Mouse (Mus musculus) spleen, adult 2 months (tissue): ENCODE data around the gene Kirrel3. TPM values are rescaled to one million over a fixed set of nuclear protein-coding genes. Genes with fewer than 3 reads are reported as not detected.

ENCODE experiments used
- DNase-seq, 2 experiments: peaks; one replicate each; pipeline versions ENCODE4 v3.0.0 to v3.0.0-alpha.2; 2012 to 2021; ENCODE audit warnings: low spot score in 2 of 2, low read depth in 1 of 2
- H3K27ac ChIP-seq: fragments of 200-500 bp; 2 replicates; pipeline ENCODE4 v1.5.1; 2012; ENCODE audit warnings: low read length, inconsistent platforms; ENCODE audit not compliant: insufficient read depth
- H3K27me3 ChIP-seq: fragments of 200-500 bp; 2 replicates; pipeline ENCODE4 v1.6.1; 2012; ENCODE audit warnings: mild to moderate bottlenecking, moderate library complexity, low read length, inconsistent platforms; ENCODE audit not compliant: control insufficient read depth, insufficient read depth
- H3K36me3 ChIP-seq: fragments of 200-500 bp; 2 replicates; pipeline ENCODE4 v1.6.1; 2012; ENCODE audit warnings: mild to moderate bottlenecking, low read length, inconsistent platforms; ENCODE audit not compliant: control insufficient read depth, insufficient read depth
- H3K4me1 ChIP-seq: fragments of 200-500 bp; 2 replicates; pipeline ENCODE4 v1.6.1; 2011; ENCODE audit warnings: inconsistent platforms; ENCODE audit not compliant: control insufficient read depth, insufficient read depth, insufficient read length
- H3K4me3 ChIP-seq: fragments of 200-500 bp; 2 replicates; pipeline ENCODE4 v1.5.1; 2011; ENCODE audit warnings: mild to moderate bottlenecking, inconsistent platforms; ENCODE audit not compliant: insufficient read depth, insufficient read length; ENCODE audit errors: extremely low read depth
- CTCF ChIP-seq: fragments of 200-500 bp; IDR thresholded peaks from 2 replicates; pipeline ENCODE4 v1.5.1; 2011; ENCODE audit warnings: mild to moderate bottlenecking, inconsistent platforms; ENCODE audit not compliant: insufficient read depth, insufficient read length, insufficient replicate concordance; ENCODE audit errors: extremely low read depth
- POLR2A ChIP-seq: fragments of 200-500 bp; IDR thresholded peaks from 2 replicates; pipeline ENCODE4 v1.6.1; 2011; ENCODE audit warnings: low read depth, low read length, inconsistent platforms
- WGBS: fragments of 180-500 bp; shearing (Covaris S2); methylation state at CpG from one replicate; pipeline ENCODE4 v1.1.7; 2018; 5-methylcytosine and 5-hydroxymethylcytosine counted together
- polyA plus RNA-seq: library from polyadenylated mRNA; depleted of rRNA; stranded (reverse); fragments of >200 nt; gene quantifications from 2 replicates; pipeline ENCODE4 v1.2.3, GENCODE M21; 2012

The Kirrel3 gene
- polyA plus RNA-seq, 1 experiment = 0.23 TPM

DNA sequence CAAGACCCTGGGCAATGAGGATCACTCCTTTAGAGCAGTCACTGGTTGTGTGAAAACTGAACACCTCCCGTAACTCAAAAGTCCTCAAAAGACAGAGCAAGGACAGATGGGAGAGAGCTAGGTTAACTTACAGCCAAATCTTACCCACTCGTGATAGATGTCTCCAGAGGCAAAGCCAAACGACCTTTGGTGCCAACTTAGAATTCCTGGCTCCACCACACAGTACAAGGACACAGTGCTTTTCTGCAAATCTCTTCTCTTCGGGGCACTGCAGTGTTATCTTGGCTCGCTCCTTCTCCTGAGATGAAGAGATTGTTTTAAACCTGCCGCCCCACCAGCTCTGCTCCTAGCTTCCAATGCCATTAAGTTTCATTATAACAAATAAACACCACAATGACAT lies 437.0 kb downstream of the Kirrel3 start:
- H3K27ac ChIP-seq = no peak overlapping the region
- WGBS = 81% methylated on average over 6 of the region's 6 CpGs
- no peak for DNase-seq

DNA sequence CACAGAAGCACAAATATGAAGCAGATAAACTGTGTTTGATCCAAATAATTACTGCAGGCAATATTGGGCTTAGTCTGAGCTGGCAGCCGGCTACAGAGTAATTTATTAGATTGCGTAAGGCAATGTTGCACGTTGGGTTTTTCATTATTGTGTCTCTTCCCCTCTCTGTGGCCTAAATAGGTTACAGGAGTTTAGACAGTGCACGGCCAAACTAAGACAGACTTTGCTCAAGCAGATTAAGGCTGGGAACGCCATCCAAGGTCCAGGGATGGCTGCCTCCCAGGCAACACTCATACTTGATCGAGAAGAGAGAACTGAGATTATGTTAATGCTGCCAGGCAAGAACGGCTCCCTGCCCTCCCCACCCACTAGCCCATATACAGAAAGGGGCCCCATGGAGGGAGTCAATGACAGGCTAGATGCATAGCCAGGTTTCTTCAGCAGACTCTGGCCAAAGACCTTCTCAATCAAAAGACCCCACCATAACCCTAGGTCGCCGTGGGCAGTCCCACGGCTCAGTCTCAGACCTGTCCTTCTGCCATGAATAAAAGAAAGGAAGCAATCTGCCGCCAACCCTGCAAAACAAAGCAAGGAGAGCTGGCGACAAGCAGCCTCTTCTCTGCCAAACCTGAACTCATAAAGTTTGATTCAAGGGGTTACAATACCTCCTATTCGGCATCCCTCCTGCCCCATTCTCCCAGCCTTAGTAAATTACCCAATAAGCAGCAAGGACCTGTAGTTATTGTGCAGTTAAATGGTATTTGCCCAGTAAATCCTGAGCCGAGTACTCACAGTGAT lies 437.6 kb downstream of the Kirrel3 start:
- Histone ChIP-seq H3K4me1 (no peaks in the 10 kb centered on the region), H3K4me3 (no peak overlapping the region), H3K27me3 (no peaks in the 10 kb centered on the region), H3K27ac (no peak overlapping the region), H3K36me3 (no peaks in the 10 kb centered on the region)
- DNase-seq = no peak
- 84% methylated on average over 14 of the region's 14 CpGs for WGBS
- TF ChIP-seq POLR2A = no peak
- no peak for TF ChIP-seq CTCF

More for the DNA sequence above, 437.0 kb downstream of the Kirrel3 start:
- Histone ChIP-seq H3K4me3 (no peak overlapping the region), H3K4me1 (no peaks in the 10 kb centered on the region), H3K27me3 (no peaks in the 10 kb centered on the region), H3K36me3 (no peaks in the 10 kb centered on the region)
- TF ChIP-seq POLR2A (no peak), CTCF (no peak)

DNA sequence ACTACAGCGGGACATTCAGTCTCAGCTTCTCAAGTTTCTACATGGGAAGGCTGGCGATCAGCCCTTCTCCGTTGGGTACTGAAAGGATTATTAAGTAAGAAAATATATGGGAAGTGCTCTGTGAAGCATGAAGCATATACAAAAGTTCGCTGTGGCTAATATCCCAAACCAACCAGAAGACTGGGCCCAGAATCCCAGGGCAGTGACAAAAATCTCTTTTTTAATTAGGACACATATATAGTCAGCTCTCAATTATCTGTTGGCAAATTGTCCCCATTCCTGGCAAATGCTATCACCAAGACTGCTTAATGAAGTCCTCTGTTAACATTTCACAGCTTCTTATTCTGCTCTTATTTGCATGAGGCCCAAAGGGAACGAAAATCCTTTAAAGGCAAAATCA lies 439.9 kb downstream of the Kirrel3 start:
- 86% methylated on average over 5 of the region's 5 CpGs for WGBS
- no peak overlapping the region for H3K4me3 ChIP-seq

DNA sequence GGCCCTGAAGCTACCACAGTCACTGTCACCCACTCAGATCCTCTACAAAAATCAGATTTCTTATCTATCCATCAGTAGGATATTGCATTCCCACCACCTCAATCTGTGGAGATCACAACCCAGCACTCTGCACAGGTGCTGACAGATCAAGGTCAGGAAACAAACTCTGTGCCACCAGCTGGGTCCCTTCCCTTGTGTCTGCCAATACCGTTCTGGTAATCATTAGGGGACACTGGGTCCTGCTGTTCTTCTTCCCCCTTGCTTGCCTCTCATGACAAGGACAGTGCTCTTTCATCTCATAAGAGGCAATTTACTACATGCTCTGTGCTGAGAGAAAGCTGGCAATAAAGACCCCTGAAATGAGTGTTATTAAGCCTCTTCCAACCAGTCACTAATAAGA lies 444.7 kb downstream of the Kirrel3 start:
- Histone ChIP-seq H3K4me1 (no peaks in the 10 kb centered on the region), H3K4me3 (no peak overlapping the region), H3K36me3 (no peaks in the 10 kb centered on the region), H3K27me3 (no peaks in the 10 kb centered on the region), H3K27ac (no peak overlapping the region)
- TF ChIP-seq CTCF (no peak), POLR2A (no peak)
- 70% methylated on average over 1 of the region's 1 CpGs for WGBS
- DNase-seq = no peak

More for the DNA sequence above, 439.9 kb downstream of the Kirrel3 start:
- Histone ChIP-seq H3K4me1 (no peaks in the 10 kb centered on the region), H3K27me3 (no peaks in the 10 kb centered on the region), H3K36me3 (no peaks in the 10 kb centered on the region), H3K27ac (no peak overlapping the region)
- DNase-seq = no peak
- TF ChIP-seq POLR2A (no peak), CTCF (no peak)

DNA sequence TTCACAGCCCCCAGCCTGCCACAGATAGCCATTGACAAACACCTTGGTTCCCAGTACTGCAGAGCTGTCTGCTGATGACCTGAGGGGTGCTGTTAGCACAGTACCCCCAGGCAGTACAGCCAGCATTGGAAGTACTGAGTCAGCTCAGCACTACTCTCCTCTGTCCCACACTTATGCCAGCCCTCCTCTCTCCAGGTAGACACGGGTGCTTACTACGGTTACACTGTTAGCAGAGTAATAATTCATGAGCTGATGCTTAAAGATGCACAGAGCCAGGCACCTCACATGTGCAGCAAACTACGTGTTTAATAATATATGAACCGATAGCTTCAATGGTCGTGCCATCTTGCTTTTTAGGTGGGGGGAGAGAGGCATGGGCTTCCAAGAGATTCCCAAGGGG lies 452.4 kb downstream of the Kirrel3 start:
- no peak for TF ChIP-seq POLR2A
- TF ChIP-seq CTCF = no peak
- Histone ChIP-seq H3K4me3 (no peak overlapping the region), H3K4me1 (no peaks in the 10 kb centered on the region), H3K36me3 (no peaks in the 10 kb centered on the region), H3K27me3 (no peaks in the 10 kb centered on the region), H3K27ac (no peak overlapping the region)
- 85% methylated on average over 5 of the region's 5 CpGs for WGBS
- no peak for DNase-seq

DNA sequence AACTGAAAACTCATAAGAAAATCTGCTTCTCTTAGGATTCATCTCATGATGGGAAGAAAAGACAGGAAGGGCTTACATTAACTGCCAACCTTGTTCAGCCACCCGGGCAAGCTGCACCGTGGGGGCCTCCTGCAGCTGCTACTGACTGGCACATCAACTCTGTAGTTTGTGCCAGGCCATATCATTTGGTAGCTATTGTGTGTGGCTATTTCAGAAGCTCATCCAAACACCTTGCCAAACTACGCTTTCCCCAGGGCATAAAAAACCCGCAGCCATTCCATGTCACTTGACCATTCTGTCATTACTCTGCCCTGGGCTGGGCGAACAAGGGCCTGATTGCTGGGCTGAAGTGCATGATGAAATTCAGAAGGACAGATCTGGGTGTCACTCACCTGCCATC lies 453.9 kb downstream of the Kirrel3 start:
- TF ChIP-seq CTCF = no peak
- TF ChIP-seq POLR2A = no peak
- WGBS = 91% methylated on average over 5 of the region's 5 CpGs
- Histone ChIP-seq H3K36me3 (no peaks in the 10 kb centered on the region), H3K27me3 (no peaks in the 10 kb centered on the region), H3K4me1 (no peaks in the 10 kb centered on the region), H3K4me3 (no peak overlapping the region), H3K27ac (no peak overlapping the region)
- no peak for DNase-seq

DNA sequence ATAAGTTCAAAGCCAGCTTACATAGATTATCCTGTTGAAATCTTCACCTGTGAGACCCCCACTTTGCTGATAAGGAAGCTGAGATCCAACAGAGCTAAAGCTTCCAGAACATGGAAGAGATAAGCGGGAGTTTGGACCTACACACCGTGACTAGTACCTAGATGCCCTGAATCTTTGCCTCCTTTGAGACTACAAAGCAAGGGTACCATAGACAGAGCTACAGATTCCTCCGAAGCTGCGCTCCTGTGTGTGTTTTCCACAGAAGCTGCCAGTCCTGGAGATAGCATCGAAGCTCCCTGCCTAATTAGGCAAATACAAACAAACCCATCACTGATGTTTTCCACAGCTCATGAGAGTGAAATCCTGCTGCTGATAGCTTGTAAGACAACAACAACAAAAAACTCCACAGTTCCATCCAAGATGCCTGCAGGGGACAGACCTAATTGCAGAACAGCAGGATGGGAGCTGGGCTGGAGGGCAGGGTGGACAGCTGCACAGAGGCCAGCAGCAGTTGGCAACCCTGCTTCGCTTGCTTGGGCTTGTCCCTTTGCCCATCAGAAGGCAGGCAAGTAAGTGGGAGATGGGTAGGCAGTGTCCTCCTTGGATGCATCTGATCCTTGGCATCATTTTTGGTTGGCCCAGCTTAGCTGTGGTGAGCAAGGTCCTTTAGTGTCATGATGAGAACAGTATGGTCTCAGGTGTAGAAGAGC lies 456.6 kb downstream of the Kirrel3 start:
- Histone ChIP-seq H3K36me3 (no peaks in the 10 kb centered on the region), H3K27me3 (no peaks in the 10 kb centered on the region), H3K4me3 (no peak overlapping the region), H3K4me1 (no peaks in the 10 kb centered on the region), H3K27ac (no peak overlapping the region)
- WGBS = 80% methylated on average over 6 of the region's 6 CpGs
- no peak for DNase-seq
- TF ChIP-seq CTCF (no peak), POLR2A (no peak)
